Mouse (Mus musculus): ENCODE data around the gene Irak4.
A peak's percentile ranks its signal among the peaks of the same experiment; 100 is the strongest.

Gene Irak4

GRCm38 (mm10) chr15:94543409-94544051, at the start of gene Irak4, which contains the start of gene Pus7l:
Irak4 (plus strand) TSS chr15:94543643.
Pus7l (minus strand) TSS chr15:94543547.
- DNase-seq = peak; percentile 94 to 96

DNA sequence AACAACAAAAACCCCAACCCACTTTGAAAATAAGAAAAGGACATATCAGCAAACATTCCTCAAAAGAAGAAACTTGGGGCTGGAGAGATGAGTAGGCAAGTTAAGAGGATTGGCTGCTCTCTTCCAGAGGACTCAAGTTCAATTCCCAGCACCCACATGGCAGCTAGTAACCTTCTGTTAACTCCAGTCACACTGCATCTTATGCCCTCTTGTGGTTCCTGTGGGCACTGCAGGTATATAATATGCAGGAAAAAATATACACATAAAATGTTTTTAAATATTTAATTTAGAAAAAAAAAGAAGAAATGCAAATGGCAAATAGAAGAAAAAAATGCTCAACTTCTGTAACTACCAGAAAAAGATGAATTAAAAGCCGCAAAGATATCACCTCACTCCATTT, 49.0 kb upstream of the Irak4 start:
- DNase-seq = no peak

GRCm38 (mm10) chr15:94495936-94496335, 47.5 kb upstream of the Irak4 start:
- DNase-seq = peak; percentile 11 to 13

DNA sequence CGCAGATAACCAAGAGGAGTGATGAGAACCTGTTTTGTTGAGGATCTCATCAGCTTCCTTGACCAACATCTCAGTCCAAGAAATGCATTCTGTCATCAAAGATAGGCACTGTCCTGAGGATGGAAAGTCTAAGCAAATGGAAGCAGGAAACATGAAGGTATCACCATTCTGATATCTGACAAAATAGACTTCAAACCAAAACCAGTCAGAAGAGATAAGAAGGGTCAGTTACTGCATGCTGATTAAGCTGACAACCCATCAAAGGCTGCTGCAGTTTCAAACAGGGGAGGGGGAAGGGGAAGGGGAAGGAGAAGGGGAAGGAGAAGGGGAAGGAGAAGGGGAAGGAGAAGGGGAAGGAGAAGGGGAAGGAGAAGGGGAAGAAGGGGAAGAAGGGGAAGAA, 44.2 kb upstream of the Irak4 start:
- no peak for DNase-seq

GRCm38 (mm10) chr15:94503451-94504215, 39.8 kb upstream of the Irak4 start:
- no peak for DNase-seq

DNA sequence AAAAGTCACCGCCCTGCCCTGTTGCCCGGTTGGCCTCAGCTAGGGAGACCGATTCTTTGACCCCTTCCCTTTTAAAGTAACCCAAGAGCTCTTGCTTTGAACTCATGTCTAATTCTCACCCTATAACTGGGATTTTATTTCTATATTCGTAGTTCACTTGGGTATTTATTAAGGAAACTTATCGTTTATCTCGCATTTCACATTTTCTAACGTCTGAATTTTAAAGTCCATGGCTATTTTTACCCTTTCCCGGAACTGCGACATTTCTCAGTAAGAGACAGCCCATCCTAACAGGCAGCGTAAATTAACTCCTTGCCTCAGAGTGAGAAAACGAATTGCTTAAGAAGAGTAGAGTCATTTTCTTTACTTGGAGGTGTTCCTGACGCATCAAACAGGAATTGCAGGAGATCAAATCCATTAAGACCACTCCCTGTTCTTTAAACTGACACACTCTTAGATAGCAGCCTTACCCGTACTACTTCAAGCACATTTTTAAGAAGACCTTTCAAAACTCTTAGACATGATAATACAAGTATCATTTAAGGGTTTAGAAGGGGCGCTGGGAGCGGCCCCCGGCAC, 25.4 kb upstream of the Irak4 start:
- DNase-seq = no peak

- DNase-seq = peak; percentile 26 to 32
These were observed 23.1 kb upstream of the Irak4 start for GRCm38 (mm10) chr15:94520205-94520900.

GRCm38 (mm10) chr15:94520959-94521358, 22.5 kb upstream of the Irak4 start:
- no peak for DNase-seq

DNA sequence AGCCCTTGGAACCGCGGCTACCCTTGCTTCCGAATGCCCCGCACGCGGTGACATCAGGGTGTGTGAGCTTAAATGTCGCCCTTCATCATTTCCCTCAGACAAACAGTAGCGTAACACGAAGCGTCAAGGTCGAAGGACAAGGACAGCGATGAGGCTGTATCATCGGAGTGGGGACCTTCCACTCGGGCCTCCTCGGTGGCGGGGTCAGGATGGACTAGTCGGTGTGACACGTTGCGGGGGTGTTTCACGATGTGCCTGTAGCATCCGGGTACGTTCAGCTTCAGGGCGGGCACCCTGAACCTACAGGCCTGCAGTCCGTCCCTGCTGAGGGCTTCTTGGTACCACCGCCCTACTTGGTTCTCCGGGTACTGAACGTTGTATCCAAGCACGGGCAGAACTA, 20.2 kb upstream of the Irak4 start:
- no peak for DNase-seq

DNA sequence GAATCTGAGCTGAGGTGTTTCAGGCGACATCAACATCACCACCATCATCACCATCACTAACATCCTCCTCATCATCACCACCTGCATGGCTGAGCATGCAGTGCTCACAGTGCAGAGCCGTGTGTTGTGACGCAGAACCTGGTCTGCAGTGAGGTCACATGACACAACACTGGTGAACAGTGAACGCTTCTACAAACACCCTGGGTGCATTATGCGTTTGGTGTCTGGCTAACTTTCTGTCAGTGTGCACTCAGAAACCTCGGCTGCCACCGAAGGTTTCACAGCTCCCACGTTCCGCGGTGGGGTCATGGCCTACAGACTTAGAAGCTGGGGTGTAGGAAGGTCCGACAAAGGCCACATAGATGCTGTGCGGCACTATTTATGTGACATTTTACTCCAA, 18.5 kb upstream of the Irak4 start:
- no peak for DNase-seq

DNA sequence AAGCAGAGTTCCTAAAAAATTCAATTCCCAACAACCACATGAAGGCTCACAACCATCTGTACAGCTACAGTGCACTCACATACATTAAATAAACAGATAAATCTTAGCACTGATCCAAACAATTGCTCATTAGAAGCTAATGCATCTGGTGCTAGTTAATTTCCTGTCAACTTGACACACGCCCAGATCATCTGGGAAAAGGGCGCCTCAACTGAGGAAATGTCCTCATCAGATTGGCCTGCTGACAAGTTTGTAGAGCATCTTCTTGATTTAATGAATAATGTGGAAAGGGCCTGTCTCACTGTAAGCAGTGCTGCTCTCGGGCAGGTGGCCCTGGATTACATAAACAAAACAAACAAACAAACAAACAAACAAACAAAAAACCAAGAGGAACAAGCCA, 12.9 kb upstream of the Irak4 start:
- DNase-seq = no peak

DNA sequence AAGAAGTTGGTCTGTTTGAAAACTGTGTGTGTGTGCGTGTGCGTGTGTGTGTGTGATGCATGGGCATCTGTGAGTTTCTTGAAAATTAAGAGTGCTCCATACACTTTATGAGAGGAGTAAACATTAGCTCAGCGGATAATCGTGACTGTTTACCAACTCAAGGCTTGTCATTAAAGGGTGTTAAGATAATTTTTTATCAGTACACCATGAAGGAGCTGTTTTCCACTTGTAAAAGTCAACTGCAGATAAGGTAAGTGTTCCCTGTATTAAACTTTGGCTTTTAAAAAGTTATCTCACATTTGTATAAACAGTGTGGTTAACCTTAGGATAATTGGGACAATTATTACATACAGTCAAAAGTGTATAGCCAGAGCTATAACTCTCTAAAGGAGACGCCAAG, 11.1 kb upstream of the Irak4 start:
- no peak for DNase-seq

- no peak for DNase-seq
These were observed 10.5 kb upstream of the Irak4 start for GRCm38 (mm10) chr15:94532956-94533355.

DNA sequence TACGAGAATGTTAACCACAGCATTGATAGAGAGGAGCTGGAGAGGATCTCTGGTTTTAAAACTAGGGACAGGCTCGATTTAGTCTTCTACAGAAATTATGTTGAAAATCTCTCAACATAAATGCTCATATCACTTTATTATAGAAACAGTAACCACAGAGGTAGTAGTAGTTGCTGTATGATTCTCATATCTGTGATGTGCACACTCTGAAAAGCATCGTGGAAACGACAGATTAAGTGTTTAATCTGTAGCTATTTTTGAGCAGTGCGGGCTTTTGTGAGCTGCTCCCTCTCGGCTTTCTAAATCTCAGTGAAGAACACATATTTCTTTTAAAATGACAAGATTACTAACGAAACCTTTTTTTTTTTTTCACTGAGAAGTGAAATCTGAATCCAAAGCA, 7.9 kb upstream of the Irak4 start:
- DNase-seq = no peak

DNA sequence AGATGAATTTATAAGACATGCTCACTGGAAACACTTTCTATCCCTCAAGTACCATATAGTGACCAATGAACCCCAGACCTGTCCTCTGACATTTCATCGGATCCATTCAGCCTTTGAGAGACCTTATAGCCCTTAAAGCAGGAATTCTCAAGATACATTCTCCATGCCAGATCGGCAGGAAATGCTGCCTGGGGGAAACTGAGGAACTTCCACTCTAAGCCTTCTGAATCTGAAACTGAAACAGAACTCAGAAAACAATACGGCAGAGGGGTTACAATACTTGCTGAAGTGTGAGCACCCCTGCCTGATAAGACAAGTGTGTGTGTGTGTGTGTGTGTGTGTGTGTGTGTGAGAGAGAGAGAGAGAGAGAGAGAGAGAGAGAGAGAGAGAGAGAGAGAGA, 4.1 kb upstream of the Irak4 start:
- no peak for DNase-seq

DNA sequence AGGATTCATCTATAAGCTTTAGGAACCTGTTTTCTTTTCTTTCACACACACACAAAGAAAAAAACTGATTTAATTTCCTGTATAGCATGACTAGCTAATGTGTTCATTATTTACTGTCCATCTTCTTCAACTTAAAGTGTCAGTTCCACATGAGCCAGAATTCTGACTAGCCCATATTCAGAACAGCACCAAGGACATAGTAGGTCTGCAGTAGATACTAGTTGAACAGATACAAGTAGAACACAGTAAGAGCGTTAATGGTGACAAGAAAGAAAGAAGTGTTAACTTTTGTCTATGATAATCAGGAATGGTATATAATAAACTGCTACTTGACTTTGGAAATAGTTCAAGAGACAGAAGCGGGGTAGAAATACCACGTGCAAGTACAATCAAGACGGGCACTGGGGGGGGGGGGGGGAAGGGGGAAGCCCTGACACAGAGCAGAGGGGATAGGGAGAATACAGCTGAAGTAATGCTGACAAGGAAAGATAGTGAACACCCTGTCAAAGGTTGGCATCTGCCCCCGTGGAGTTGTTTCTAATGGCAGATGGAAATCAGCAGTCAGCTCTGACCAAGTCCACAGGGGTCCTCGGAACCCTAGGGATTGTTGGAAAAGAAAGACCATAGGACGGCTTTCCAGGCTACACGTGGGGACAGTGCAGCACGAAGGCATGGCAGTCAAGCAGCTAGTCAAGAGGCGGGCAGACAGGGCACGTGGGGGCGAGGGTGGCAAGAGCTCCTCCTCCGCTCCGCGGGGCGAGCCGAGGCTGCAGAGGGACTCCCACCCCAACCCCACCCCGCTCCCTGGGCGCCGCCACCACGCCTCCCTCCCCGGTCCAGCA, 655 bp upstream of the Irak4 start:
- no peak for DNase-seq

DNA sequence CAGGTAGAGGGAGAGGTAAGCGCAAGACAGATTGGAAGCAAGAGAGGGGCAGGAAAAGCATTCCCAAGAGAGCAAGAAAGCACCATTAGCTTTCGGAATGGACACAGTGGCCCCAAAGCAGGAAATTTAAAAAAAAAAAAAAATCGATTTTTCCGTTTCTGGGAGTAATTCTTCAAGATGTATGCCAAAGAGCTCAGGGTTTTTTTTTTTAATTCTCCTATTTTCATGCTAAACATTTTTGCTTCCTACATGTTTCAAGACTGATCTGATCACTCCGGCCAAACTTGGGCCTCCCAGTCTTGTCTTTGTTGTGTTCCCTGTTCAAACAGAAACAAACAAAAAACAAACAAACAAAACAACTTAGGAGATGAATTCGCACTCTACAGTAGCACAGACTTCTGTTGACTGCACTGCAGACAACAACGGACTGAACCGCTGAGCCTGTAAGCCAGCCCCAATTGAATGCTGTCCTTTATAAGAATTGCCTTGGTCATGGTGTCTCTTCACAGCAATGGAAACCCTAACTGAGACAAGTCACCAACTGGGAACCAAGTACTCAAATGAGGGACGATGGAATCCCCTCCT, 701 bp downstream of the Irak4 start:
- DNase-seq = no peak

- no peak for DNase-seq
These were observed 1.4 kb downstream of the Irak4 start for GRCm38 (mm10) chr15:94544844-94545243.

- no peak for DNase-seq
These were observed 10.1 kb downstream of the Irak4 start for GRCm38 (mm10) chr15:94553536-94553935.

DNA sequence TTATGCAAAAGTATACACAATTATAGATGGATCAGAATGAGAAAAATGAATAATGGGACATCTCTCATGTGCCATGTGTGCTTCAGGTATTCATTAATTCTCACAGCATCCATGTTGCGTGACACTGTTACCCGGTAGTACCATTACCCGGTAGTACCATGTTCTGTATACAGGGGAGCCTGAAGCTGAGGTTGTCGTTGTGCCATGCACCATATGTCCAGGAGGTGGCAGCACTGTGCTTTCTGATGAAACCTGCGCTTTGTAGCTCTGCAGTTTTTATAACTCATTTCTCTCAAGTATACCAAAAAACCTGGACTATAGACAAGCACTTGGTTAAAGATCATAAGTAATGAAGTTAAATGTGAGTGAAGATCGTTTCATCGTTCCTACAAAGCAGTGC, 14.0 kb downstream of the Irak4 start:
- peak; percentile 93 to 95 for DNase-seq

DNA sequence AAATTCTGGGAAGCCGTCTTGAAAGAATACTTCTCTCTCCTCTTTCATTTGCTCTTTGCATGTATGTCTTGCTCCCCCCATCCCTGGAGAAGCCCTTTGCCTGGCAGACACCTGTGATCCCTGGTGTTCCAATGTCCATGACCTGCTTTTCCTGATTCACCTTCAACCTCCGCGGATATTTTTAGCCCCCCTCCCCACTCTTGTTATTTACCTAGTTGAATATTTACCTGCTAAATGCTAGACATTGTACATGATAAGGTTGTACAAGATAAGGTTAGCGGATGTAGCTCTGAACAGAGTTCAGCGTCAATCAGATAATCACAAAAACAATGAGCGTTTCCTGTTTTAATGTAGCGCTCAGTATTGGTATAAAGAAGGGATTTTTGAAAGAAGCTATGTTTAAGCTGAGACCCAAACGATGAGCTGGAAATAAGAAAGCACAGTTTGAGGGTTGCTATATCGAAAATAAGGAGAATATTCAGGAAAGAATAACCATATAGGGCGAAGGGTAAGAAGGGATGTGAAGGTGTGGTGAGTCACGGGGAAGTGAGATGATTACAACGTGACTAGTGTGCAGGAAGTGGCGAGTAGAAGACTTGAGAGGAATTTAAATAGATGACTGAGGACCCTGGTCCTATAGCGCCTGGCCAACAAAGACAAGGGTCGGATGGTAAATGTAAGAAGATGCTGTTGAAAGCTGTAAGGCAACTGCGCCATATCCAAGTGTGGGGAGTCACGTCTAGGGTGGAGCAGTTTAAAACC, 15.6 kb downstream of the Irak4 start:
- DNase-seq = no peak

All from kidney, postnatal 4 days (tissue).